Comparison of ENCODE assay signal across 8 mouse cellular contexts in genomic region chr2:12418534-12419261, GRCm38 (mm10). TPM values are rescaled to one million over a fixed set of nuclear protein-coding genes. Genes with fewer than 3 reads are reported as not detected.
DNase-seq lines count a peak whose midpoint lies in the region; ATAC-seq and TF ChIP-seq lines count a peak whose summit lies in the region.

No protein-coding gene starts in this region.

- no peak for TF ChIP-seq CTCF in MEL (IDR thresholded peaks at IDR 0.05 in 2 of 3, conservative IDR thresholded peaks at IDR 0.05 in 1 of 3; ENCODE audit: control insufficient read depth in 1 of 3, insufficient read depth in 1 of 3, low read depth in 2 of 3, low read length in 3 of 3, poor library complexity in 1 of 3, severe bottlenecking in 1 of 3)
- TF ChIP-seq CTCF in olfactory bulb, adult 2 months (IDR thresholded peaks at IDR 0.05; ENCODE audit: insufficient read depth, low read depth, low read length): no peak

- H3K4me1 ChIP-seq in MEL (ENCODE audit: control insufficient read depth in 1 of 2, insufficient read depth in 2 of 2, low read length in 2 of 2): peaks cover 9 to 15% of the 10 kb centered on the region in 2 experiments
- peaks cover 9% of the 10 kb centered on the region for H3K4me1 ChIP-seq in hindbrain, embryonic 12.5 days
- peaks cover 12% of the 10 kb centered on the region for H3K4me1 ChIP-seq in liver, embryonic 16.5 days (ENCODE audit: control insufficient read depth, low read depth, low read length)
- peaks cover 3% of the 10 kb centered on the region for H3K4me1 ChIP-seq in olfactory bulb, adult 2 months (ENCODE audit: control insufficient read depth, insufficient read depth, low read length)

- no peaks in the 10 kb centered on the region for H3K9me3 ChIP-seq in MEL (replicated peaks; ENCODE audit: insufficient read depth, low read length)
- no peaks in the 10 kb centered on the region for H3K9me3 ChIP-seq in hindbrain, embryonic 12.5 days (replicated peaks)
- no peaks in the 10 kb centered on the region for H3K9me3 ChIP-seq in liver, embryonic 16.5 days (replicated peaks; ENCODE audit: control insufficient read depth, low read length)

- no peak for TF ChIP-seq POLR2A in MEL (IDR thresholded peaks at IDR 0.05; ENCODE audit: control insufficient read depth in 1 of 2, insufficient read depth in 1 of 2, low read depth in 1 of 2, low read length in 2 of 2, poor library complexity in 1 of 2)
- no peak for TF ChIP-seq POLR2A in olfactory bulb, adult 2 months (IDR thresholded peaks at IDR 0.05; ENCODE audit: insufficient read depth, low read depth, low read length)

- H3K36me3 ChIP-seq in MEL (ENCODE audit: control insufficient read depth in 1 of 2, insufficient read depth in 2 of 2, low read length in 2 of 2): peaks cover 0 to 28% of the 10 kb centered on the region in 2 experiments; a peak in 2 of 4 replicates
- H3K36me3 ChIP-seq in hindbrain, embryonic 12.5 days: no peaks in the 10 kb centered on the region
- H3K36me3 ChIP-seq in liver, embryonic 16.5 days (ENCODE audit: control insufficient read depth, insufficient read depth): no peaks in the 10 kb centered on the region

- no peaks in the 10 kb centered on the region for H3K27me3 ChIP-seq in MEL (ENCODE audit: control insufficient read depth in 1 of 2, insufficient read depth in 2 of 2, low read length in 2 of 2)
- H3K27me3 ChIP-seq in hindbrain, embryonic 12.5 days: no peaks in the 10 kb centered on the region
- no peaks in the 10 kb centered on the region for H3K27me3 ChIP-seq in liver, embryonic 16.5 days (ENCODE audit: control insufficient read depth, insufficient read depth, low read depth, low read length)

- H3K9ac ChIP-seq in MEL (ENCODE audit: control insufficient read depth, low read depth, low read length, poor library complexity, severe bottlenecking): peak overlapping the region; percentile 84
- peak overlapping the region; percentile 86 for H3K9ac ChIP-seq in hindbrain, embryonic 12.5 days
- H3K9ac ChIP-seq in liver, embryonic 16.5 days (ENCODE audit: low read depth, low read length): peak overlapping the region; percentile 89

- ATAC-seq in hindbrain, embryonic 12.5 days (ENCODE audit: low FRiP score): peak; percentile 83
- ATAC-seq in liver, embryonic 16.5 days (ENCODE audit: low read depth): peak; percentile 57

- TF ChIP-seq RAD21 in MEL (IDR thresholded peaks at IDR 0.05; ENCODE audit: low read depth, low read length): no peak

- WGBS in hindbrain, embryonic 12.5 days: under 1% methylated on average over 40 of the region's 40 CpGs
- WGBS in liver, embryonic 16.5 days (ENCODE audit: insufficient replicate concordance): under 1% methylated on average over 40 of the region's 40 CpGs
- under 1% methylated on average over 40 of the region's 40 CpGs for WGBS in olfactory bulb, adult 2 months

- peaks cover 31% of the 10 kb centered on the region for H3K79me2 ChIP-seq in MEL (ENCODE audit: control insufficient read depth, insufficient read depth, low read length, poor library complexity)

- peak; percentile 24 for DNase-seq in layer of hippocampus, adult 11-12 months (ENCODE audit: low spot score)
- DNase-seq in layer of hippocampus, postnatal 10 days (ENCODE audit: low spot score in 2 of 2): no peak
- peak; percentile 39 for DNase-seq in MEL (ENCODE audit: low read depth, low spot score)
- DNase-seq in embryo, embryonic 11.5 days (ENCODE audit: low read depth, low spot score): peak; percentile 11
- no peak for DNase-seq in adrenal gland, adult 8-10 months

- TF ChIP-seq EP300 in MEL (IDR thresholded peaks at IDR 0.05; ENCODE audit: low read depth in 1 of 2, low read length in 2 of 2): no peak

- peak overlapping the region; percentile 68 for H3K4me2 ChIP-seq in hindbrain, embryonic 12.5 days (replicated peaks)
- peak overlapping the region; percentile 88 for H3K4me2 ChIP-seq in liver, embryonic 16.5 days (ENCODE audit: low read depth, low read length)

- H3K4me3 ChIP-seq in MEL (ENCODE audit: control insufficient read depth in 1 of 2, insufficient read depth in 1 of 2, low read depth in 2 of 2, low read length in 2 of 2): peak overlapping the region; percentile 81 to 87
- H3K4me3 ChIP-seq in hindbrain, embryonic 12.5 days: peak overlapping the region; percentile 85
- peak overlapping the region; percentile 79 for H3K4me3 ChIP-seq in liver, embryonic 16.5 days (ENCODE audit: low read depth, low read length)
- H3K4me3 ChIP-seq in olfactory bulb, adult 2 months (ENCODE audit: insufficient read depth, low read depth, low read length): peak overlapping the region; percentile 81

- no peak overlapping the region for H3K27ac ChIP-seq in MEL (ENCODE audit: control insufficient read depth, low read depth, low read length)
- peak overlapping the region; percentile 80 for H3K27ac ChIP-seq in hindbrain, embryonic 12.5 days
- peak overlapping the region; percentile 55 for H3K27ac ChIP-seq in liver, embryonic 16.5 days (ENCODE audit: low read length)
- no peak overlapping the region; the same call in 1 of the 2 replicates for H3K27ac ChIP-seq in olfactory bulb, adult 2 months (ENCODE audit: insufficient read depth, low read depth, low read length)

TF ChIP-seq in MEL, 35 proteins besides CTCF, POLR2A, EP300 and RAD21:
- TF ChIP-seq TCF12 (IDR thresholded peaks at IDR 0.05; ENCODE audit: low read depth, low read length) (no peak), MYB (IDR thresholded peaks at IDR 0.05; ENCODE audit: low read depth, low read length) (no peak), NELFE (IDR thresholded peaks at IDR 0.05; ENCODE audit: low read depth, low read length) (no peak), TBP (IDR thresholded peaks at IDR 0.05; ENCODE audit: low read depth, low read length) (no peak), ZMIZ1 (IDR thresholded peaks at IDR 0.05; ENCODE audit: low read depth, low read length) (no peak), GATA1 (IDR thresholded peaks at IDR 0.05; ENCODE audit: low read depth, low read length) (no peak), NRF1 (IDR thresholded peaks at IDR 0.05; ENCODE audit: insufficient read depth, low read depth, low read length, poor library complexity, severe bottlenecking) (no peak), JUND (IDR thresholded peaks at IDR 0.05; ENCODE audit: low read depth, low read length) (no peak)

RNA-seq across cellular contexts. Expression of gene Mindy3, which starts 0.6 kb away (rescaled TPM):
- total RNA-seq in layer of hippocampus, postnatal 10 days (2021): 10 to 100 TPM; 93.8 to 97.2 TPM
- total RNA-seq in MEL (2012; rRNA removed): 23.5 and 23.8 TPM in 2 replicates
- polyA plus RNA-seq in MEL (2012; ENCODE audit: insufficient read depth in 1 of 2, insufficient read length in 2 of 2, low read depth in 1 of 2, low replicate concordance in 2 of 2, missing spikeins in 1 of 2): 10 to 100 TPM in 1 of 2 experiments, not detected in 1; 40.6 TPM
- polyA plus RNA-seq in hindbrain, embryonic 12.5 days (2016; fragmentation: Nextera tagmentation; extraction: Ambion mirVana): 43.9 and 44.8 TPM in 2 replicates
- 10.8 and 12.9 TPM in 2 replicates for polyA plus RNA-seq in liver, embryonic 16.5 days (2015; fragmentation: Nextera tagmentation; extraction: Ambion mirVana)
- not detected in 2 replicates for polyA plus RNA-seq in olfactory bulb, adult 2 months (2012; ENCODE audit: insufficient read depth, insufficient read length, low replicate concordance, missing spikeins)
- 10 to 100 TPM; 42.5 to 50.1 (median 46.7) TPM for total RNA-seq in adrenal gland, adult 8-10 months (2022)

Comparison
In these comparisons a context has a peak if more than half of its experiments do, and no peak if none do; other contexts are left out.
1. DNase-seq: peak in layer of hippocampus, adult 11-12 months (single experiment), MEL (single experiment) and embryo, embryonic 11.5 days (single experiment); none in layer of hippocampus, postnatal 10 days (0 of 2) and adrenal gland, adult 8-10 months (single experiment).
2. H3K27ac ChIP-seq: peak in hindbrain, embryonic 12.5 days (single experiment) and liver, embryonic 16.5 days (single experiment); none in MEL (single experiment) and olfactory bulb, adult 2 months (single experiment).
3. Peak in every context shown above with its lines, with median percentiles within 50 percentile points of each other: H3K4me3 ChIP-seq and H3K9ac ChIP-seq.